Mouse (Mus musculus) heart, adult 11 months (tissue): ENCODE data around the gene Nup85.

Experiments used
- DNase-seq: peaks from one replicate; pipeline ENCODE4 v3.0.0; 2022

The Nup85 gene

GRCm38 (mm10) chr11:115584376-115585073 is 20.3 kb downstream of the Nup85 start:
- DNase-seq, result no peak

GRCm38 (mm10) chr11:115585573-115586100 is 21.4 kb downstream of the Nup85 start:
- DNase-seq, result peak; percentile 87

- DNase-seq, result peak; percentile 88
These were observed 22.2 kb downstream of the Nup85 start for GRCm38 (mm10) chr11:115586403-115586802.

GRCm38 (mm10) chr11:115587984-115588383 is 23.8 kb downstream of the Nup85 start:
- no peak for DNase-seq

GRCm38 (mm10) chr11:115590526-115591075 is 26.4 kb downstream of the Nup85 start:
- no peak for DNase-seq

GRCm38 (mm10) chr11:115595209-115595608 is 31.0 kb downstream of the Nup85 start:
- DNase-seq, result no peak

- no peak for DNase-seq
These were observed 34.1 kb downstream of the Nup85 start for GRCm38 (mm10) chr11:115598309-115598708.

- no peak for DNase-seq
These were observed 35.5 kb downstream of the Nup85 start for GRCm38 (mm10) chr11:115599722-115600121.

- DNase-seq, result no peak
These were observed 36.5 kb downstream of the Nup85 start for GRCm38 (mm10) chr11:115600743-115601142.

GRCm38 (mm10) chr11:115601174-115601573 is 36.9 kb downstream of the Nup85 start:
- no peak for DNase-seq

GRCm38 (mm10) chr11:115603128-115603475 is 38.9 kb downstream of the Nup85 start:
- no peak for DNase-seq

- DNase-seq, result peak; percentile 99
These were observed 39.5 kb downstream of the Nup85 start, which contains the start of the genes Mrps7 and Gga3 for GRCm38 (mm10) chr11:115603476-115604303. Gene Mrps7, plus strand, starts transcription at chr11:115603925. Gene Gga3, minus strand, starts transcription at chr11:115604051.

GRCm38 (mm10) chr11:115604304-115604696 is 40.1 kb downstream of the Nup85 start:
- DNase-seq, result no peak

- DNase-seq, result no peak
These were observed 42.5 kb downstream of the Nup85 start for GRCm38 (mm10) chr11:115606733-115607132.

GRCm38 (mm10) chr11:115608421-115609399 is 44.5 kb downstream of the Nup85 start:
- DNase-seq, result peak; percentile 92

GRCm38 (mm10) chr11:115609576-115609975 is 45.3 kb downstream of the Nup85 start:
- peak; percentile 91 for DNase-seq

GRCm38 (mm10) chr11:115611173-115611572 is 46.9 kb downstream of the Nup85 start:
- DNase-seq, result no peak

- DNase-seq, result peak; percentile 98
These were observed 47.8 kb downstream of the Nup85 start for GRCm38 (mm10) chr11:115612059-115612409.

- DNase-seq, result peak; percentile 99
These were observed 48.3 kb downstream of the Nup85 start, which contains the start of gene Mif4gd for GRCm38 (mm10) chr11:115612410-115613137. Gene Mif4gd, minus strand, starts transcription at chr11:115612969.

GRCm38 (mm10) chr11:115613138-115613945 is 49.1 kb downstream of the Nup85 start:
- DNase-seq, result peak; percentile 96
